Mouse (Mus musculus) thymus, postnatal 0 days (tissue): ENCODE measurements at regions not wholly inside any gene's neighbourhood (a gene's known extent, or its start where the extent isn't known, plus 50 kb on each side); places are given as distances from the start of the nearest gene placed in this dataset.
A peak's percentile ranks its signal among the peaks of the same experiment; 100 is the strongest.
"Not testable (repeated sequence)": the region's sequence is repeated elsewhere in the genome, so short reads cannot be mapped to it uniquely, and the experiment has no call there.

Experiments used
- DNase-seq: peaks from one replicate; pipeline ENCODE4 v3.0.0-alpha.2; 2015; ENCODE audit warnings: low spot score

- DNase-seq, result no peak
Measured at GRCm38 (mm10) chr9:83728428-83728827, 77.6 kb downstream of the Elovl4 start.

- peak; percentile 41 for DNase-seq
Measured at GRCm38 (mm10) chr9:83727462-83728189, 78.5 kb downstream of the Elovl4 start.

GRCm38 (mm10) chr9:83726979-83727378 lies 79.1 kb downstream of the Elovl4 start:
- no peak for DNase-seq

- no peak for DNase-seq
Measured at GRCm38 (mm10) chr9:83726105-83726504, 80.0 kb downstream of the Elovl4 start.

GRCm38 (mm10) chr9:83725545-83725944 lies 80.5 kb downstream of the Elovl4 start:
- DNase-seq, result no peak

GRCm38 (mm10) chr9:83720982-83721381 lies 85.1 kb downstream of the Elovl4 start:
- DNase-seq, result no peak

GRCm38 (mm10) chr9:83719811-83720210 lies 86.3 kb downstream of the Elovl4 start:
- no peak for DNase-seq

GRCm38 (mm10) chr9:83718084-83718483 lies 88.0 kb downstream of the Elovl4 start:
- DNase-seq, result not testable (repeated sequence)

- no peak for DNase-seq
Measured at GRCm38 (mm10) chr9:83716101-83716763, 89.8 kb downstream of the Elovl4 start.

- no peak for DNase-seq
Measured at GRCm38 (mm10) chr9:83707361-83707760, 98.7 kb downstream of the Elovl4 start.

- no peak for DNase-seq
Measured at GRCm38 (mm10) chr9:83706071-83706470, 100.0 kb downstream of the Elovl4 start.

- no peak for DNase-seq
Measured at GRCm38 (mm10) chr9:83704186-83704585, 101.9 kb downstream of the Elovl4 start.

- no peak for DNase-seq
Measured at GRCm38 (mm10) chr9:83700916-83701315, 105.2 kb downstream of the Elovl4 start.

- no peak for DNase-seq
Measured at GRCm38 (mm10) chr9:83700056-83700455, 106.0 kb downstream of the Elovl4 start.

GRCm38 (mm10) chr9:83691332-83692198 lies 114.5 kb downstream of the Elovl4 start:
- DNase-seq, result peak; percentile 68
